Mouse (Mus musculus) heart, adult 2 months (tissue): ENCODE data around the gene Umad1. TPM values are rescaled to one million over a fixed set of nuclear protein-coding genes. Genes with fewer than 3 reads are reported as not detected.

Experiments
- DNase-seq, 2 experiments: peaks; one replicate each; pipeline ENCODE4 v3.0.0; 2021
- H3K27ac ChIP-seq: fragments of 200-600 bp; 2 replicates; pipeline ENCODE4 v1.8.1; 2022
- H3K27me3 ChIP-seq: fragments of 200-500 bp; 2 replicates; pipeline ENCODE4 v1.6.1; 2012; ENCODE audit warnings: mild to moderate bottlenecking, low read length, inconsistent platforms, mixed read lengths; ENCODE audit not compliant: control insufficient read depth, insufficient read depth
- H3K36me3 ChIP-seq: fragments of 200-500 bp; 2 replicates; pipeline ENCODE4 v1.6.1; 2012; ENCODE audit warnings: low read length, inconsistent platforms; ENCODE audit not compliant: control insufficient read depth, insufficient read depth
- H3K4me1 ChIP-seq: fragments of 200-500 bp; 2 replicates; pipeline ENCODE4 v1.6.1; 2011; ENCODE audit warnings: low read length; ENCODE audit not compliant: control insufficient read depth, insufficient read depth
- H3K4me3 ChIP-seq: fragments of 200-600 bp; 2 replicates; pipeline ENCODE4 v1.8.1; 2022
- H3K79me2 ChIP-seq: fragments of 200-500 bp; replicated peaks from 2 replicates; pipeline ENCODE4 v1.6.1; 2012; ENCODE audit warnings: mild to moderate bottlenecking, inconsistent platforms, low read length, moderate library complexity, mixed read lengths; ENCODE audit not compliant: control insufficient read depth, insufficient read depth
- H3K9ac ChIP-seq: fragments of 200-500 bp; 2 replicates; pipeline ENCODE4 v1.6.1; 2012; ENCODE audit warnings: low read depth, mild to moderate bottlenecking, control low read depth, inconsistent platforms, low read length, mixed read lengths
- CTCF ChIP-seq: fragments of 200-600 bp; IDR thresholded peaks from 2 replicates; pipeline ENCODE4 v1.8.1; 2022; ENCODE audit warnings: antibody characterized with exemption, mild to moderate bottlenecking, moderate library complexity
- EP300 ChIP-seq: fragments of 200-500 bp; IDR thresholded peaks from 2 replicates; pipeline ENCODE4 v1.6.1; 2011; ENCODE audit warnings: low read depth, low read length, control low read depth; ENCODE audit not compliant: insufficient read depth
- POLR2A ChIP-seq: fragments of 200-500 bp; IDR thresholded peaks from 2 replicates; pipeline ENCODE4 v1.6.1; 2011; ENCODE audit warnings: mild to moderate bottlenecking, low read depth, low read length, control low read depth; ENCODE audit not compliant: insufficient read depth
- WGBS: fragments of 180-500 bp; shearing (Covaris S2); methylation state at CpG from one replicate; pipeline ENCODE4 v1.1.7; 2018; 5-methylcytosine and 5-hydroxymethylcytosine counted together
- intact Hi-C: fragments of 180-260 bp; cut with DNase I; formaldehyde crosslinking; loops from one replicate; pipeline ENCODE4 v1.15.1; 2025
- polyA plus RNA-seq: library from polyadenylated mRNA; depleted of rRNA; stranded (reverse); fragments of >200 nt; gene quantifications from 2 replicates; pipeline ENCODE4 v1.2.3, GENCODE M21; 2012
- total RNA-seq, 2 experiments: library from RNA; stranded (reverse); gene quantifications; 2 replicates each; pipeline ENCODE4 v1.2.3; 2021

Gene Umad1
- total and polyA plus RNA-seq, 3 experiments, result 7.3 to 14.0 (median 12.5) TPM

DNA sequence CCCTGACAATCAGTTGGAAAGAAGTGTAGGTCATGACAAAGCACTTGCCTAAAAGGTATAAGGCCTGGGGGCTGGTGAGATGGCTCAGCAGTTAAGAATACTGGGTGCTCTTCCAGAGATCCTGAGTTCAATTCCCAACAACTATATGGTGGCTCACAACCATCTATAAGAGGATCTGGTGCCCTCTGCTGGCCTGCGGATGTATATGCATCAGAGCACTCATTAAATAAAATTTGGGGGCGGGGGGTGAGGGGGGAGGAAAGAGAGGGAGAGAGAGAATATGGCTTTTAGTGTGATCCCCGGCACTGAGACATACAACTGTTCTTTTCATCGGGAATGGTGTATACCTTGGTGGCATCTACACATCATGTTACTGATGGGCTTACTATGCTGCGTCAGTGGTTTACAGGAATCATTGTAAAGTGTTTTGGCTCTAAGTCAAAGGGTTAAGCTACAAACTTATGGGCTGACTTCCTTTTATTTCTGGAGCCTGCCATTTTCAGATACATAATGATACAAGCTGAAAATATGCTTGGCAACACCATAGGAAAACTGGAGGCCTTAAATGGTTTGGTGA, 19.4 kb downstream of the Umad1 start:
- Histone ChIP-seq H3K27me3 (no peaks in the 10 kb centered on the region), H3K4me3 (no peak overlapping the region), H3K36me3 (no peaks in the 10 kb centered on the region; the same call in 1 of the 2 replicates), H3K27ac (no peak overlapping the region), H3K4me1 (peaks cover 1% of the 10 kb centered on the region; the same call in 1 of the 2 replicates), H3K79me2 (no peaks in the 10 kb centered on the region), H3K9ac (no peak overlapping the region)
- no peak for DNase-seq
- TF ChIP-seq POLR2A (no peak), EP300 (no peak), CTCF (peak; percentile 43)
- intact Hi-C loops, result loop anchor here (5.0 to 10.0 kb wide), 2 partner anchors 64 to 416 kb away; no protein-coding TSS in a partner anchor
- WGBS, result 81% methylated on average over 5 of the region's 5 CpGs

DNA sequence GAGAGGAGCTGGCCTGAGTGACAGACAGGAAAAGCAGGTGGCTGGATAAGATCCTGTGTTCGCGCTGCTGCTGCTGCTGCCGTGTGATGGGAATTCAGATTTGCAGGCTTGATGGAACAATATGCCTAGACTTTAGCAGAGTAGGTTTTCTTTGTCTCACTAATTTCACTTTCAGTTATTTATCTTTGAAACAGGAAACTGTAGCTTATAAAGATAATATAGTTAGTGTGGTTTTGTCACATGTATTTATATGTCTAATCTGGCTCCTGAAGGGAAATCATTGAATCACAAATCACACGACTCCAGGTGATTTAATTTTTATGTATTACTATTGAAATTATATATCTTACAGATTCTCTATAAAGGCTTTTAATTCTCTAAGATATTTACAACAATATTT, 24.2 kb downstream of the Umad1 start:
- intact Hi-C loops, result no loop called here
- Histone ChIP-seq H3K9ac (no peak overlapping the region), H3K4me3 (no peak overlapping the region), H3K27me3 (no peaks in the 10 kb centered on the region), H3K36me3 (no peaks in the 10 kb centered on the region), H3K27ac (no peak overlapping the region), H3K79me2 (no peaks in the 10 kb centered on the region), H3K4me1 (no peaks in the 10 kb centered on the region)
- TF ChIP-seq POLR2A (no peak), CTCF (no peak), EP300 (no peak)
- 54% methylated on average over 4 of the region's 4 CpGs for WGBS
- DNase-seq, result no peak

DNA sequence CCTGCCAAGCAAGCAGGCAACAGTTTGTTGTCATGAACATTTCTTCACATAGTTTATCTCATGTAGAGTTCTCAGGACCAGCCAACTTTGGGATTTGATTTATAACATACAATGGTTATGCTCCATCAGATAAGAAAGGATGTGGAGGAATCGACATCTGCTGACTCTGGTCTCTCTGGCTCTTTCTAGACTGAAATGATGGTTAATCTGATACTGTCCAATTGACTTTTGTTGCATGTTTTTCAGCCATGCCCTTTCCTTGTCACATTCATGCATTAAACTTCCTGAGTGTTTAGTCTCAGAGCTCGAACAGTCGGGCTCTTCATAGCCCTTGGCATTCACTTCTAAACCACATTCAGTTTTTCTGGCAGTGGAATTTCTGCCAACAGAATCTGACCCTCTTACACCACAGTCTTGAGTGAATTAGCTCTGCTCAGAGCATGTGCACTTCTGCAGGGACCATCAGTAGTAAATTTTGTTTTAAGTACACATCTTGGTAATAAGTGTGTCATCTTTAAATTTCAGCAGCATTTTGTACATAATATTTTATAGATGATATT, 26.4 kb downstream of the Umad1 start:
- no peaks in the 10 kb centered on the region for H3K36me3 ChIP-seq
- H3K4me3 ChIP-seq, result no peak overlapping the region
- no peak for TF ChIP-seq CTCF
- no peak for TF ChIP-seq EP300
- no peak for TF ChIP-seq POLR2A
- DNase-seq, result no peak
- no peaks in the 10 kb centered on the region for H3K27me3 ChIP-seq
- WGBS, result 58% methylated on average over 3 of the region's 3 CpGs
- intact Hi-C loops, result no loop called here
- H3K4me1 ChIP-seq, result no peaks in the 10 kb centered on the region
- H3K27ac ChIP-seq, result no peak overlapping the region
- no peaks in the 10 kb centered on the region for H3K79me2 ChIP-seq
- no peak overlapping the region for H3K9ac ChIP-seq

- Histone ChIP-seq H3K27me3 (no peaks in the 10 kb centered on the region), H3K79me2 (no peaks in the 10 kb centered on the region), H3K27ac (no peak overlapping the region), H3K4me1 (no peaks in the 10 kb centered on the region), H3K9ac (no peak overlapping the region), H3K4me3 (no peak overlapping the region), H3K36me3 (no peaks in the 10 kb centered on the region)
- WGBS, result over 99% methylated on average over 3 of the region's 3 CpGs
- TF ChIP-seq EP300 (no peak), POLR2A (no peak), CTCF (no peak)
- no peak for DNase-seq
- intact Hi-C loops, result no loop called here
These were observed 27.1 kb downstream of the Umad1 start for GRCm38 (mm10) chr6:8286146-8286545.

- Histone ChIP-seq H3K4me3 (no peak overlapping the region), H3K36me3 (no peaks in the 10 kb centered on the region), H3K9ac (no peak overlapping the region), H3K27me3 (no peaks in the 10 kb centered on the region), H3K79me2 (no peaks in the 10 kb centered on the region), H3K4me1 (no peaks in the 10 kb centered on the region), H3K27ac (no peak overlapping the region)
- intact Hi-C loops, result no loop called here
- no peak for DNase-seq
- WGBS, result 69% methylated on average over 4 of the region's 4 CpGs
- TF ChIP-seq POLR2A, result no peak
- TF ChIP-seq CTCF, result no peak
- TF ChIP-seq EP300, result no peak
These were observed 29.9 kb downstream of the Umad1 start for GRCm38 (mm10) chr6:8288755-8289580.
